Comparison of ENCODE assay signal across 20 mouse cellular contexts in genomic region chr11:75700557-75700956, GRCm38 (mm10). TPM values are rescaled to one million over a fixed set of nuclear protein-coding genes. Genes with fewer than 3 reads are reported as not detected.
DNase-seq lines count a peak whose midpoint lies in the region; ATAC-seq and TF ChIP-seq lines count a peak whose summit lies in the region.
"Had no signal": no experiment of that assay in that cellular context is flagged by ENCODE, and none has a peak within 500 bp of the region (broad histone marks: within the 10 kb centered on the region; RNA-seq: fewer than 3 reads in every experiment).

No protein-coding gene starts in this region.

- POLR2A ChIA-PET in Patski (lab: Charles Lee): interaction anchor here (0.8 kb wide), 1 partner anchor 21 kb away, joined by 3 read pairs; no protein-coding TSS in a partner anchor

- no peaks in the 10 kb centered on the region for H3K4me1 ChIP-seq in lung, postnatal 0 days (ENCODE audit: insufficient read depth, low read depth, low read length)
- no peaks in the 10 kb centered on the region for H3K4me1 ChIP-seq in lung, adult 2 months (ENCODE audit: control insufficient read depth, insufficient read depth, low read length)
- H3K4me1 ChIP-seq: embryonic facial prominence, embryonic 13.5 days; forebrain, embryonic 13.5 days; hindbrain, embryonic 10.5 days had no signal

- WGBS in lung, postnatal 0 days: 89% methylated on average over 5 of the region's 5 CpGs
- WGBS in lung, adult 2 months: 93% methylated on average over 5 of the region's 5 CpGs

- TF ChIP-seq EP300 in lung, postnatal 0 days (IDR thresholded peaks at IDR 0.05): no peak

- peaks cover 41% of the 10 kb centered on the region; the same call in 1 of the 2 replicates for H3K36me3 ChIP-seq in lung, postnatal 0 days (ENCODE audit: insufficient read depth, low read length)

- no peak for DNase-seq in gastrocnemius, adult 2 months
- no peak for DNase-seq in gastrocnemius, postnatal 25 days
- no peak for DNase-seq in layer of hippocampus, adult 2 months (ENCODE audit: low spot score in 2 of 2)
- DNase-seq in layer of hippocampus, adult 11-12 months (ENCODE audit: low spot score): no peak
- peak; percentile 9 for DNase-seq in lung, postnatal 0 days (ENCODE audit: low spot score)
- no peak for DNase-seq in lung, adult 2 months
- DNase-seq in Patski (ENCODE audit: low read depth, low spot score): no peak
- DNase-seq: adrenal gland, postnatal 14 days; cerebellum, adult 11-12 months; cerebellum, adult 9-11 months; cerebellum, postnatal 36 days; heart, adult 18-20 months had no signal

- in situ Hi-C loops in Patski (cut with MboI; ENCODE audit: low pct_unique_long_range_greater_than_20kb): no loop called here

- intact Hi-C loops in gastrocnemius, adult 2 months (cut with DNase I): no loop called here

- H3K27ac ChIP-seq in gastrocnemius, adult 2 months: no peak overlapping the region
- H3K27ac ChIP-seq in layer of hippocampus, adult 2 months: no peak overlapping the region
- H3K27ac ChIP-seq in lung, postnatal 0 days (ENCODE audit: low read length): no peak overlapping the region
- H3K27ac ChIP-seq: embryonic facial prominence, embryonic 13.5 days; forebrain, embryonic 13.5 days; hindbrain, embryonic 10.5 days; hindbrain, embryonic 14.5 days had no signal

- no peaks in the 10 kb centered on the region for H3K27me3 ChIP-seq in lung, postnatal 0 days (replicated peaks; ENCODE audit: insufficient read depth, low read length)
- H3K27me3 ChIP-seq in Patski: no peaks in the 10 kb centered on the region
- H3K27me3 ChIP-seq: embryonic facial prominence, embryonic 13.5 days; forebrain, embryonic 13.5 days had no signal

- CTCF ChIA-PET in Patski (lab: Charles Lee): interaction anchor here (1.0 to 1.7 kb wide), 2 partner anchors 9 to 31 kb away, joined by 3 to 5 read pairs; no protein-coding TSS in a partner anchor

- no peak overlapping the region for H3K9ac ChIP-seq in lung, postnatal 0 days (replicated peaks; ENCODE audit: low read depth)
- H3K9ac ChIP-seq: embryonic facial prominence, embryonic 13.5 days; forebrain, embryonic 13.5 days; hindbrain, embryonic 14.5 days had no signal

- H3K4me2 ChIP-seq in lung, postnatal 0 days (replicated peaks; ENCODE audit: low read depth, low read length): no peak overlapping the region
- H3K4me2 ChIP-seq: embryonic facial prominence, embryonic 13.5 days; forebrain, embryonic 13.5 days; heart, embryonic 11.5 days; hindbrain, embryonic 14.5 days had no signal

- H3K4me3 ChIP-seq in gastrocnemius, adult 2 months: no peak overlapping the region
- H3K4me3 ChIP-seq in layer of hippocampus, adult 2 months: no peak overlapping the region
- H3K4me3 ChIP-seq in lung, postnatal 0 days (ENCODE audit: low read depth, low read length): no peak overlapping the region
- no peak overlapping the region for H3K4me3 ChIP-seq in lung, adult 2 months (replicated peaks; ENCODE audit: extremely low read depth, low read depth, low read length)
- H3K4me3 ChIP-seq: embryonic facial prominence, embryonic 13.5 days; forebrain, embryonic 13.5 days; hindbrain, embryonic 10.5 days had no signal

- peak; percentile 27 for TF ChIP-seq CTCF in gastrocnemius, adult 2 months (IDR thresholded peaks at IDR 0.05)
- peak; percentile 46 for TF ChIP-seq CTCF in layer of hippocampus, adult 2 months (conservative IDR thresholded peaks at IDR 0.05)
- peak; percentile 22; the same call in 1 of the 2 replicates for TF ChIP-seq CTCF in lung, postnatal 0 days (IDR thresholded peaks at IDR 0.05)
- no peak for TF ChIP-seq CTCF in lung, adult 2 months (IDR thresholded peaks at IDR 0.05; ENCODE audit: insufficient read depth, low read length)
- peak; percentile 55 for TF ChIP-seq CTCF in Patski (IDR thresholded peaks at IDR 0.05)

- no peaks in the 10 kb centered on the region for H3K9me3 ChIP-seq in lung, postnatal 0 days (ENCODE audit: low read length)
- H3K9me3 ChIP-seq: embryonic facial prominence, embryonic 13.5 days; forebrain, embryonic 13.5 days; G1E; hindbrain, embryonic 10.5 days had no signal

- TF ChIP-seq POLR2A in lung, adult 2 months (IDR thresholded peaks at IDR 0.05; ENCODE audit: borderline replicate concordance, extremely low read depth, low read depth, low read length): no peak

- ATAC-seq in lung, postnatal 0 days: no peak
- no peak for ATAC-seq in Patski
- no peak for ATAC-seq in CD4-positive, CD25-positive, alpha-beta regulatory T cell, adult 4 months
- ATAC-seq: activated CD4-positive, CD25-positive, alpha-beta regulatory T cell, adult 4 months; forebrain, embryonic 13.5 days had no signal

RNA-seq across cellular contexts. Expression of gene Crk, which starts 21.5 kb away (rescaled TPM):
- 10 to 100 TPM; 53.4 to 64.3 TPM for total RNA-seq in gastrocnemius, adult 2 months (2021)
- total RNA-seq in gastrocnemius, postnatal 25 days (2021): 10 to 100 TPM; 39.7 to 44.7 TPM
- 100 to 1,000 TPM; 123 to 136 TPM for total RNA-seq in layer of hippocampus, adult 2 months (2021)
- polyA plus RNA-seq in lung, postnatal 0 days (2015; fragmentation: Nextera tagmentation; extraction: Ambion mirVana): 83.8 and 90.3 TPM in 2 replicates
- 49.5 and 140 TPM in 2 replicates for polyA plus RNA-seq in lung, adult 2 months (2012; rRNA removed)
- 116 TPM for polyA plus RNA-seq in Patski (2021)
- polyA plus RNA-seq in CD4-positive, CD25-positive, alpha-beta regulatory T cell, adult 4 months (2017; shearing (Covaris generic)): 10 to 100 TPM; 10.4 to 15.3 TPM

RNA-seq across cellular contexts. Expression of gene Ywhae, which starts 32.1 kb away (rescaled TPM):
- 100 to 1,000 TPM; 545 to 577 TPM for total RNA-seq in gastrocnemius, adult 2 months (2021)
- 100 to 1,000 TPM; 482 to 493 TPM for total RNA-seq in gastrocnemius, postnatal 25 days (2021)
- total RNA-seq in layer of hippocampus, adult 2 months (2021): 1,000 to 10,000 TPM; 1,140 to 1,236 TPM
- 453 and 499 TPM in 2 replicates for polyA plus RNA-seq in lung, postnatal 0 days (2015; fragmentation: Nextera tagmentation; extraction: Ambion mirVana)
- 110 and 177 TPM in 2 replicates for polyA plus RNA-seq in lung, adult 2 months (2012; rRNA removed)
- polyA plus RNA-seq in Patski (2021): 860 TPM
- 100 to 1,000 TPM; 395 to 413 TPM for polyA plus RNA-seq in CD4-positive, CD25-positive, alpha-beta regulatory T cell, adult 4 months (2017; shearing (Covaris generic))

RNA-seq across cellular contexts. Expression of gene Myo1c, which starts 50.3 kb away (rescaled TPM):
- 10 to 100 TPM; 34.1 to 43.9 TPM for total RNA-seq in gastrocnemius, adult 2 months (2021)
- total RNA-seq in gastrocnemius, postnatal 25 days (2021): 10 to 100 TPM; 43.0 to 44.3 TPM
- 10 to 100 TPM; 16.5 to 19.9 TPM for total RNA-seq in layer of hippocampus, adult 2 months (2021)
- polyA plus RNA-seq in lung, postnatal 0 days (2015; fragmentation: Nextera tagmentation; extraction: Ambion mirVana): 88.5 and 102 TPM in 2 replicates
- 216 and 256 TPM in 2 replicates for polyA plus RNA-seq in lung, adult 2 months (2012; rRNA removed)
- polyA plus RNA-seq in Patski (2021): 121 TPM
- 10 to 100 TPM; 16.2 to 30.4 TPM for polyA plus RNA-seq in CD4-positive, CD25-positive, alpha-beta regulatory T cell, adult 4 months (2017; shearing (Covaris generic))
